Mouse (Mus musculus) spleen, postnatal 10 days (tissue): ENCODE data around the gene Apbb1ip.
A peak's percentile ranks its signal among the peaks of the same experiment; 100 is the strongest.

Experiments used
- DNase-seq, 2 experiments: peaks; one replicate each; pipeline ENCODE4 v3.0.0; 2021 to 2022; ENCODE audit warnings: low spot score in 2 of 2

Apbb1ip gene

GRCm38 (mm10) chr2:22775213-22775612, 1.3 kb downstream of the Apbb1ip start:
- DNase-seq: no peak

DNA sequence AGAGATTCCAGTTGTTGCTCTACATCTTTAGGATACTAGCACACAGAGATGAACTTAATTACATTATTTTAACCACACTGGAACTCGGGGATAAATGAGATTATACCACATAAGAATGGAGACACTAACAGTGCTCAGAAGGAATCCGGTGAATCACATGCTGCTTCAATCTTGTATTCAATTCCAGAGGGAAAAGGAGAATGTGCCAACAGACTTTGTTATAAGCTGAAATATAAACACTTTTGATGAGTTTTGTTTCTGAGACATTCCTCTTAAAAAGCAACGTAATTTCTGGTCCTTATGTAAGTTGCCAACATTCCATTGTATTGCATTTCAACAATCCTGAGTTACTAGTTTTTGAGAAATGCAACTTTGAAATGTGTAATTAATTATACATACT, 1.8 kb downstream of the Apbb1ip start:
- no peak for DNase-seq

- no peak for DNase-seq
Observed at GRCm38 (mm10) chr2:22776568-22777230, 2.8 kb downstream of the Apbb1ip start.

DNA sequence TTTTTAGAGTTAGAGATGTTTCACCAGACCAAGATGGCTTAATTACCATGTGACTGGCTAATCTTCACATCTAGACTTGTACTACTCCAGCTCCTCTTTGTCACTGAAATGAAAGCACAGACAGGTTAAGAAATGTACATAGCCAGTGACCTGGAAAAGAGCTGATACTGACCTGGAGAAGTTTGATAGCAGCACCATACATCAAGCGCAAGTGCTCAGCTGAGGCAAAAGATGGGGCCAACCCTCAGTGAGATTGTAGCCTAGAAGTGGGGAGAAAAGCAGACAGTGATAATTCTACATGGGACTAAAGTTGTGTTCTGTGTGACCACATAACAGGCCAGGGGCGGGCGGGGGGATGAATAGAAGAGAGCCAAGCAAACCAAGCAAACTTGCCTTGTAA, 3.9 kb downstream of the Apbb1ip start:
- DNase-seq: no peak

- no peak for DNase-seq
Observed at GRCm38 (mm10) chr2:22780884-22781283, 7.0 kb downstream of the Apbb1ip start.

- no peak for DNase-seq
Observed at GRCm38 (mm10) chr2:22781387-22782009, 7.6 kb downstream of the Apbb1ip start.

DNA sequence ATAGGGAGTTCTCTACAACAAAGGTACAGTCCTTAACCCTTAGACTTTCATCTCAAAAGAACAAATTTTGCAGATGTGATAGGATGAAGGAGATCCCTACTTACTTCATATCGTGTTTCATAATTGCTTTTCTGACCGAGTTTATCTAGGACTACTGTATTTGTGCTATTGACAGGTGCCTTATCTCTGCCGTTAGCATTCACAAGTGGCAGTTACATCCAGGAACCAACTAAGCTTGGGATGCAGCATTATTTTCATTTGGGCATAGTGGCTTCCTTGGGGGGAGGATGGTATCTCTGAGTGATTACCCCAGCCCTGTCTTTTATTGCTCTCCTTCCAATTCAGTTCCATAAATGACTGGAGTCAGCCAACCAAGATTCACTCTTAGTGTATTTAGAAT, 8.2 kb downstream of the Apbb1ip start:
- DNase-seq: no peak

- no peak for DNase-seq
Observed at GRCm38 (mm10) chr2:22783137-22783638, 9.3 kb downstream of the Apbb1ip start.

GRCm38 (mm10) chr2:22784186-22784585, 10.3 kb downstream of the Apbb1ip start:
- DNase-seq: peak in 1 of 2 experiments; percentile 52

DNA sequence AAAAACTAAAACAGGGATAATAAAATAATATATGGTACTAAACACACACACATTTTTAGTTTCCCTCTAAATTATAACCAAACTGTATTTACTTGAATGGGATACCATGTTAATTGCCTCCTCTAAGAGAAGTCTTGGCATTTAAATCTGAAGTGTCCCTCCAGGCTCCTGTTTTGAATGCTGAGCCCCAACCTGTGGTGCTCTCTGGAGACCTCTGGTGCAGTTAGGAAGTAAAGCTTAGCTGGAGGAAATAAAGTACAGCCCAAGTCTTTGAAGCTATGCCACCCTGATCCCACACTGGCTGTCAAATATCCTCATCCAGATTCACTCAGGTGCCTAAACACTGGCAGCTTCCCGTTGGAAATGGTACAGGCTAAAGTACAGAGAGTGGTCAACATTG, 10.9 kb downstream of the Apbb1ip start:
- no peak for DNase-seq

DNA sequence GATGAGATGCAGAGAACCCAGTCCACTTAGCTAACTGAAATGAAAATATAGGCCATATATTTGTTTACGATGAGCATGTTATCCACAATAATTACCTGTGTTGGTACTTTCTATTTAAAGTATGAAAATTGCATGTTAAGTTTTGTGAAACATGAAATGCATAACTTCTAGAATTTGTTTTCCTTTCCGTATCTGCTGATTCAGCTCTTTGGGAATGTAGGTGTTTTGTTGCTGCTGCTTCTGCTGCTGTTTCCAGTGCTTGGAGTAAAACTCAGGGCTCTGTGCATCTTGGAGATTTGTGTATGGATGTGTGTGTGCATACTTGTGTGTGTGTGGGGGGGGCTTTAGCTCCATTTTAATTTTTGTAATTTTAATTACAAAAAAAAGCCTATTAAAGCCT, 14.8 kb downstream of the Apbb1ip start:
- no peak for DNase-seq

GRCm38 (mm10) chr2:22789576-22789975, 15.7 kb downstream of the Apbb1ip start:
- DNase-seq: no peak

DNA sequence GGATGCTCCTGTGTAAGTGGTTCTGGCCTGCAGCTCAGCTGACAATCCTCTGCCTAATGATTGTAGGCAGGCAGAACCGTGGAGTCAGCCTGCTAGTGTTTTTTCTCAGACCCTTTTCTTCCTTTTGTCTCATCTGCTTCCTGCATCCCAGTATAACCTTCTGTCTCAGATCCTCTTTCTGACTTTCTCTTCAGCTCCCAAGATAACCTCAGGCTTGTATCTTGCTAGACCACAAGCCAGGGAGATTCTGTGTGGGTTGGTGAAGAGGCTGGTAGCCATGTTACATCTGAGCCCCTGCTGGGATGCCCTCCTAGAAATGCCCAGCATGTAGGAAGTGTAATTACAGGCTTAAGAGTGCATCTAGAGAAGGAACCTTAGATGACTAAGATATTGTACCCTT, 16.5 kb downstream of the Apbb1ip start:
- no peak for DNase-seq

- DNase-seq: no peak
Observed at GRCm38 (mm10) chr2:22795087-22795486, 21.2 kb downstream of the Apbb1ip start.

DNA sequence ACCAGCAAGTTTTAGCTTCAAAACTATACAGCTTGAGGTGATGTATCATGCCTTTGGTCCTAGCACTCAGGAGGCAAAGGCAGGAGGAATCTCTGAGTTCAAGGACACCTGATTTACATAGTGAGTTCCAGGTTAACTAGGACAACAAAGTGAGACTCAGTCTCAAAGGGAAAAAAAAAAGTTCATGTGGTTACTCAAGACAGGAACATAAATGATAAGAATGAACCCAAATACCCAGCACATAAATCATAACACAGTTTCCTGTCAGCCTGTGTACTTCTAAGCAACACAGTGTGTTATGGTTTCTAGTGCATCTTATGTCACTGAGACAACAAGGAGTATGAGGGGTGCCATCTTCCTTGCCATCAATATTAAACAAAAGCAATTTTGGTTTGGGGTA, 22.6 kb downstream of the Apbb1ip start:
- no peak for DNase-seq

- no peak for DNase-seq
Observed at GRCm38 (mm10) chr2:22799430-22800041, 25.6 kb downstream of the Apbb1ip start.

DNA sequence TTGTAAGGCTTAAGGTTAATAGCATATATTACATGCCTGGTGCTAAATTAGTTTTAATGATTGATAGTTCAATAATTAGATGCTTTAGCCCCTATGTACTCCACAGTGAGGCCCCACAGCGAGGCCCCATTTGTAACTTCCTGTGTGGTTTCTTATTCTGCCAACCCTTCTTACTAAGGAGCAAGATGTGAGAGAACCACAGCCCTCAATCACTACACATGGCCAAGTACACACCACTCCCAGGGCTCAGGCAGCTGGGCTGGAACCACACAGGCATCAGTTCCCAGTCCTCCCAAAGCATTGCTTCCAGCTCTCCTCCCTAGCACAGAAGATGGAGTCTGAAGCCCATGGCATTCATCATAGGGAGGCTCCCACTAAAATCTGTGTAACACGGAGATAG, 31.7 kb downstream of the Apbb1ip start:
- peak in 1 of 2 experiments; percentile 40 for DNase-seq

GRCm38 (mm10) chr2:22806576-22806975, 32.7 kb downstream of the Apbb1ip start:
- DNase-seq: no peak

DNA sequence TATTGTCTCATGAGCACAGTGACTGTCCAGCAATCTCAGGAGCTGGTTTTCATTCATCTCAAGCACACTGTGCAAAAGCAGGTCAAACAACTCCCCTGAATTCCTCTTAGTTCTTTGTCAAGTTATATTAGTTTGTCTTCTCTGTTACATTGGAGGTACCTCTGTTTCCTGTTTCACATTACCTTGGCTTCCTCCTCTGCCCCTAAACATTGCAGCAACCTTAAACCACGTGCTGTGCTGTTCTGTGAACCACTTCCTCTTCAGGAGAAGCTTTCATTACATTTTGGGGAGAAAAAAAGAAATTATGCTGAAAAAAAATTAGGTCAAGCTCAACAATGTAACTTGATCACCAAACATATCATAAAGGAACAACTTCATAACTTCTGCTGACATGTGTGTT, 33.4 kb downstream of the Apbb1ip start:
- DNase-seq: peak in 1 of 2 experiments; percentile 43

DNA sequence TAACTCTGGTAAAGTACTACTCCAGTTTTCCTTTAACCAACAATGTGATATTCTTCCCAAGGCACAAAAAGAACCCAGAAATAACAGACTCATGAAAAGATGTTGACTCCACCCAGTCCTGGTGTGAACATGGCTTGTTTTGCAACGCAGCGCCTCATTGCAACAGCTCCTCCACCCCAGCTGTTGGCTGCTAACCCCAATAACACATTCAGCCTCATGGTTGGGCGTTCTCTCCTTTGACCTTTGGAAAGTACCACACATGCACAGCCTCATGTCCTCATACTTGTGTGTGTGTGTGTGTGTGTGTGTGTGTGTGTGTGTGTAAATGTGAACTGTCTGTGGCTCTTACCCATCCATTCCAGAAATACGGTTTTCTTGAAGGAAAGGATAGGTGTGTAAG, 37.0 kb downstream of the Apbb1ip start:
- peak in 1 of 2 experiments; percentile 51 for DNase-seq

GRCm38 (mm10) chr2:22811466-22811865, 37.6 kb downstream of the Apbb1ip start:
- no peak for DNase-seq

DNA sequence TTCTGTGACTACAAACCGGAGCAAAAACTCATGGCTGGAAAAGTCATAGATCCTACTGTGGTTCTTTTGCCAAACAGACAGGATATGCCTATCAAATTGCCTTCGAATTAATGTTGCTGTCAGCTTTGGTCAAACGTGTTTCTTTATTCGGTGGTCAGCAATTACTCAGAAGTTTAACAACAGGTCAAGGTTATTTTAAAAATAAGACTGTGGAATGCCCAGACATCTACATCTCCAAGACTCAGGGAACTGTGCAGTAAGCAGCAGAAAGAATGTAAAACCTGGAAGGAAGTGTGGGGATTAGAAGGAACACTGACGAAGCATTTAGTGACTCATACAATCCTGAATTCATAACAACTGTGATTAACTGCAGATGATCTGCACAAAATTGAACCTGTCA, 40.0 kb downstream of the Apbb1ip start:
- no peak for DNase-seq

GRCm38 (mm10) chr2:22815674-22816073, 41.8 kb downstream of the Apbb1ip start:
- DNase-seq: no peak
